Mouse (Mus musculus) spleen, postnatal 14 days (tissue): ENCODE results near the gene Abr.

Source experiments
- DNase-seq, 2 experiments: peaks; one replicate each; pipeline ENCODE4 v3.0.0; 2021 to 2022; ENCODE audit warnings: low spot score in 2 of 2

Gene Abr

GRCm38 (mm10) chr11:76518125-76518524 lies 104.0 kb downstream of the Abr start:
- no peak for DNase-seq

- DNase-seq, result no peak
Measured at GRCm38 (mm10) chr11:76516951-76517350, 105.2 kb downstream of the Abr start.

GRCm38 (mm10) chr11:76515123-76515522 lies 107.0 kb downstream of the Abr start:
- DNase-seq, result no peak

- no peak for DNase-seq
Measured at GRCm38 (mm10) chr11:76510977-76511376, 111.1 kb downstream of the Abr start.

- no peak for DNase-seq
Measured at GRCm38 (mm10) chr11:76509751-76510723, 112.1 kb downstream of the Abr start.

- no peak for DNase-seq
Measured at GRCm38 (mm10) chr11:76508831-76509595, 113.1 kb downstream of the Abr start.

- no peak for DNase-seq
Measured at GRCm38 (mm10) chr11:76508125-76508524, 114.0 kb downstream of the Abr start.

GRCm38 (mm10) chr11:76507302-76508124 lies 114.6 kb downstream of the Abr start:
- DNase-seq, result no peak

- DNase-seq, result peak in 1 of 2 experiments; percentile 28
Measured at GRCm38 (mm10) chr11:76506514-76507228, 115.4 kb downstream of the Abr start.

- DNase-seq, result no peak
Measured at GRCm38 (mm10) chr11:76505106-76505505, 117.0 kb downstream of the Abr start.

- DNase-seq, result no peak
Measured at GRCm38 (mm10) chr11:76504058-76504457, 118.1 kb downstream of the Abr start.

- no peak for DNase-seq
Measured at GRCm38 (mm10) chr11:76499987-76500386, 122.1 kb downstream of the Abr start.

GRCm38 (mm10) chr11:76499564-76499963 lies 122.5 kb downstream of the Abr start:
- no peak for DNase-seq

GRCm38 (mm10) chr11:76497769-76498152 lies 124.4 kb downstream of the Abr start:
- DNase-seq, result no peak

- no peak for DNase-seq
Measured at GRCm38 (mm10) chr11:76497066-76497768, 124.9 kb downstream of the Abr start.

- no peak for DNase-seq
Measured at GRCm38 (mm10) chr11:76496086-76496771, 125.9 kb downstream of the Abr start.

- DNase-seq, result no peak
Measured at GRCm38 (mm10) chr11:76495127-76496028, 126.7 kb downstream of the Abr start.

- DNase-seq, result peak; percentile 23 to 40
Measured at GRCm38 (mm10) chr11:76494360-76495126, 127.6 kb downstream of the Abr start.
